Mouse (Mus musculus) liver, embryonic 14.5 days (tissue): ENCODE data around the gene Ankrd33b. TPM values are rescaled to one million over a fixed set of nuclear protein-coding genes. Genes with fewer than 3 reads are reported as not detected.

Source experiments
- ATAC-seq: fragments of 200-750 bp; cut with Nextera tagmentation; 2 replicates; pipeline ENCODE4 v1.8.0; 2017; ENCODE audit warnings: moderate number of reproducible peaks, mild to moderate bottlenecking, moderate library complexity; ENCODE audit not compliant: insufficient read depth
- DNase-seq, 3 experiments: peaks; one replicate each; pipeline ENCODE4 v3.0.0-alpha.2; 2012 to 2013; ENCODE audit warnings: low read depth in 3 of 3, low spot score in 3 of 3
- H3K27ac ChIP-seq: fragments of 300-500 bp; sonication (generic); 2 replicates; pipeline ENCODE4 v1.5.1; 2014; ENCODE audit warnings: moderate library complexity, mild to moderate bottlenecking, control low read depth, inconsistent platforms
- H3K27me3 ChIP-seq: fragments of 300-500 bp; sonication (generic); 2 replicates; pipeline ENCODE4 v1.6.1; 2014; ENCODE audit warnings: mild to moderate bottlenecking, low read length, moderate library complexity; ENCODE audit not compliant: control insufficient read depth, insufficient read depth
- H3K36me3 ChIP-seq: fragments of 300-500 bp; sonication (generic); replicated peaks from 2 replicates; pipeline ENCODE4 v1.6.1; 2014; ENCODE audit warnings: low read depth; ENCODE audit not compliant: control insufficient read depth, insufficient read depth
- H3K4me1 ChIP-seq, 2 experiments: fragments of 200-500 bp in 1 of 2; fragments of 300-500 bp in 1 of 2; sonication (generic) in 1 of 2; replicated peaks; 2 replicates each; pipeline ENCODE4 v1.6.1; 2012 to 2014; ENCODE audit warnings: antibody characterized with exemption in 1 of 2, inconsistent platforms in 1 of 2, low read length in 1 of 2; ENCODE audit not compliant: control insufficient read depth in 2 of 2, insufficient read depth in 2 of 2
- H3K4me2 ChIP-seq: fragments of 300-500 bp; sonication (generic); 2 replicates; pipeline ENCODE4 v1.6.1; 2014; ENCODE audit warnings: low read depth, mild to moderate bottlenecking, control low read depth, moderate library complexity
- H3K4me3 ChIP-seq, 2 experiments: fragments of 200-500 bp in 1 of 2; fragments of 300-500 bp in 1 of 2; sonication (generic) in 1 of 2; 2 replicates each; pipeline ENCODE4 v1.5.1; 2012 to 2014; ENCODE audit warnings: low read depth in 2 of 2, low read length in 2 of 2, mild to moderate bottlenecking in 2 of 2, control low read depth in 1 of 2, inconsistent platforms in 1 of 2, moderate library complexity in 1 of 2; ENCODE audit not compliant: insufficient read depth in 1 of 2
- H3K9ac ChIP-seq: fragments of 300-500 bp; sonication (generic); replicated peaks from 2 replicates; pipeline ENCODE4 v1.6.1; 2014; ENCODE audit warnings: mild to moderate bottlenecking, control low read depth, moderate library complexity
- H3K9me3 ChIP-seq: fragments of 300-500 bp; sonication (generic); 2 replicates; pipeline ENCODE4 v1.6.1; 2016; ENCODE audit warnings: low read length, mixed read lengths; ENCODE audit not compliant: control insufficient read depth
- CTCF ChIP-seq: IDR thresholded peaks from 2 replicates; pipeline ENCODE4 v1.5.1; 2016; ENCODE audit warnings: antibody characterized with exemption, low read depth, control low read depth
- EP300 ChIP-seq: IDR thresholded peaks from 2 replicates; pipeline ENCODE4 v1.6.1; 2016; ENCODE audit warnings: antibody characterized with exemption, low read depth
- WGBS: fragments of 180-500 bp; shearing (Covaris S2); extraction: QIAGEN DNeasy Blood & Tissue Kit; methylation state at CpG from one replicate; pipeline ENCODE4 v1.1.7; 2014; ENCODE audit not compliant: insufficient replicate concordance; 5-methylcytosine and 5-hydroxymethylcytosine counted together
- polyA plus RNA-seq, 2 experiments: library from polyadenylated mRNA; depleted of rRNA in 1 of 2; stranded (reverse) in 1 of 2; unstranded in 1 of 2; fragments of >200 nt; fragmentation: Nextera tagmentation in 1 of 2; extraction: Ambion mirVana in 1 of 2; gene quantifications; 2 replicates each; pipeline versions ENCODE4 v1.2.1 to v1.2.3; 2012 to 2014

Ankrd33b gene
- polyA plus RNA-seq, 2 experiments = 0.19 to 0.27 TPM

DNA sequence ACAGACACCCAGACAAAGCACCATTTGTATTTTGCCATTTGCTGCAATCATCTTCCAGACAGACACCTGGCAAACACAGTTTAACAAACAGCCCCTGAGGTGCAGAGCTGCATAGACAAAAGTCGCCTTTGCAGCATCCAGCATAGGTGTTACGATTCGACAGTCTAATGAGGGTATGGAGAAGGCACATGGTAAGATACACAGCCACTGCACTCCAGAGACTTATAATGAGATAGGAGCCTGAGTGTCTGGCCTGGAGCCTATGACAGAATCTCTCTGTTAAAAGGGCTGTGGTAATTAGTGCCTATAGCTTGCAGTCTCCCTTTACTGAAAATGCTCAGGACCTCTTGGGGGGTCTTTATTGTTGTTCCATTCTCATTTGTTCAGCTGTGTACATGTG, 116.8 kb downstream of the Ankrd33b start:
- Histone ChIP-seq H3K27ac (no peak overlapping the region), H3K9me3 (no peaks in the 10 kb centered on the region)
- WGBS = 77% methylated on average over 3 of the region's 3 CpGs

DNA sequence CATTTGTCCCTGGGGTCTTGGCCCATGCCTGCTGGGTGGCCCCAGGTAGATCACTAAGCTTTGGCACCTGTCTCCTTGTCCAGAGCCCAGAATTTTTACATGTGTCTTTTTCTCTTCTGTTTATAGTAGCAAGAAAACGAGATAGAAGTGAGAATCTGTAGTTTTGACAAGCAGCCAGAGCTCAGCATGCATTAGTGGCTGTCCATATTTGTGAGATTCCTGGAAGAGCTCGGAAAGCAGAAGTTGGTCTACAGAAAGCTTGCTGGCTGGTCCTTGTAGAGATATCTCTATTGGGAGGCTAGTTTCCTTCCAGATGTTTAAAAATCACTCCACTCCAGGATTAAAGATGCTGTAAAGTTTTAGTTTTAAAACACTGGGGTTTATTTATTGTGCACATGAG, 117.5 kb downstream of the Ankrd33b start:
- no peak for DNase-seq
- H3K27me3 ChIP-seq = no peaks in the 10 kb centered on the region
- peaks cover 11 to 32% of the 10 kb centered on the region in 2 experiments for H3K4me1 ChIP-seq
- H3K36me3 ChIP-seq = no peaks in the 10 kb centered on the region
- WGBS = 26% methylated on average over 2 of the region's 2 CpGs
- H3K9ac ChIP-seq = no peak overlapping the region
- TF ChIP-seq EP300 (no peak), CTCF (no peak)
- no peak for ATAC-seq
- H3K4me3 ChIP-seq = no peak overlapping the region
- H3K9me3 ChIP-seq = no peaks in the 10 kb centered on the region
- H3K4me2 ChIP-seq = no peak overlapping the region
- no peak overlapping the region for H3K27ac ChIP-seq

More for the DNA sequence above, 116.8 kb downstream of the Ankrd33b start:
- H3K9ac ChIP-seq = no peak overlapping the region
- TF ChIP-seq CTCF = no peak
- no peak for TF ChIP-seq EP300
- DNase-seq (no peak), ATAC-seq (no peak)
- H3K4me3 ChIP-seq = no peak overlapping the region
- H3K27me3 ChIP-seq = no peaks in the 10 kb centered on the region
- H3K4me2 ChIP-seq = no peak overlapping the region
- peaks cover 11 to 32% of the 10 kb centered on the region in 2 experiments for H3K4me1 ChIP-seq
- H3K36me3 ChIP-seq = no peaks in the 10 kb centered on the region

DNA sequence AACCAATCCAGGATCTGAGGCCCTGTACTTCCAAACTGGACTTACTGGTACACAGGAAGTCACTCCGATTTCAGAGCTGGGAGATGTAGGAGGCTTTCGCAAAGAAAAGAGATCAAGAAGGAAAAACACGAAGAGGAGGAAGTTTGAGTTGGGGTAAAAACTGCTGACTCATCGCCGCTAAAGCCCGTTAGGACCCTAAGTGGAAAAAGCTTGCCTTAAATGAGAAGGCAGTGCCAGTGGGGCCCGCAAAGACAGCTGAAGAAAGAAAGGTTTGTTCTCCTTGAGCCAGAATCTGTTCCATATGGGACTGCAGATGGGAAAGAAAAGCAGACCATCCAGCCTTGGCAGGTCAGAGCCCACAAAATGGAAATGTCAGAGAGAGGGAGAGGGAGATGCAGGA, 118.6 kb downstream of the Ankrd33b start:
- TF ChIP-seq CTCF (no peak), EP300 (no peak)
- Histone ChIP-seq H3K27ac (no peak overlapping the region), H3K4me2 (no peak overlapping the region), H3K36me3 (no peaks in the 10 kb centered on the region), H3K9ac (no peak overlapping the region), H3K9me3 (no peaks in the 10 kb centered on the region), H3K4me1 (peaks cover 11 to 32% of the 10 kb centered on the region in 2 experiments), H3K27me3 (no peaks in the 10 kb centered on the region), H3K4me3 (no peak overlapping the region)
- ATAC-seq (no peak), DNase-seq (no peak)
- WGBS = 24% methylated on average over 7 of the region's 7 CpGs

DNA sequence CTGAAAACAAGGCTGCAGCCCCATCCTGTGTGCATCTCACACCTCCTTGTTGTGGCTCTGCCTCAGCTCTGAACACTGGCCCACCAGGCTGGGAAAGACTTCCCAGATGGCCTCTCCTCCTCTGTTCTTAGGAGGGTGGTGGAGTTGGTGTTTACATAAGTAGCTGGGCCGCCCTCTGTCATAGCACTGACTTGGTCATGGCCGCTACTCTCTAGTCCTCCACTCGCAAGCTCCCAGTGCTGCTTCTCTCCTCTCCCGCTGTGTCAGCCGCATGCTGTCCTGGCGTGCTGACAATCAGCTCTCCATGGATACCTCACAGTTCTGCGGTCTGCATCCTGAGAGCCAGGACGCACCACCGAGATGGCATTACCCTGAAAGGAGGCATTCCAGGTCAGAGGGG, 120.5 kb downstream of the Ankrd33b start:
- WGBS = 78% methylated on average over 9 of the region's 9 CpGs
- no peak overlapping the region for H3K4me3 ChIP-seq

DNA sequence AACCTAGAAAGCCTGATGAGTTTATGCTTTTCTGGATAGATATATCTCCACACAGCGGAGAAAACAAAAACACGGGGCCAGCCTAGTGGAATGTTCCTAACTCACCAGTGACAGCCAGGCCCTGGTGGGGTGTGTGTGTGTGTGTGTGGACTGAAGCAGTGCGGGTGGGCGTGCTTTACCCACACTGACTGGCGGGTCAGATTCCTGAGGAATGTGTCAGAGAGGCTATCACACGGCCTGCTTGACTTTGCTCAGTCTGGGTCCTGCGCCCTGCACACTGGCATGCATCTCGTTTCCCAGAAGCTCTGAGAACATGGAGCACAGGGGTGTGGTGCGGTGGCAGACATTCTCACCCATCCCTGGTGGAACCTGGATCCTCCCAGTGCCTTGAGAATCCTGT, 121.6 kb downstream of the Ankrd33b start:
- no peak overlapping the region for H3K9ac ChIP-seq
- no peak overlapping the region for H3K4me3 ChIP-seq
- WGBS = 79% methylated on average over 9 of the region's 9 CpGs
- H3K27ac ChIP-seq = no peak overlapping the region
- ATAC-seq (no peak), DNase-seq (no peak)
- no peak overlapping the region for H3K4me2 ChIP-seq
- H3K4me1 ChIP-seq = peaks cover 0 to 12% of the 10 kb centered on the region in 2 experiments; a peak in 2 of 4 replicates
- H3K9me3 ChIP-seq = no peaks in the 10 kb centered on the region
- TF ChIP-seq EP300 (no peak), CTCF (no peak)
- no peaks in the 10 kb centered on the region for H3K27me3 ChIP-seq
- H3K36me3 ChIP-seq = peaks cover 4% of the 10 kb centered on the region

More for the DNA sequence above, 120.5 kb downstream of the Ankrd33b start:
- TF ChIP-seq EP300 (no peak), CTCF (no peak)
- Histone ChIP-seq H3K36me3 (no peaks in the 10 kb centered on the region; the same call in 1 of the 2 replicates), H3K4me2 (no peak overlapping the region), H3K9me3 (no peaks in the 10 kb centered on the region), H3K27ac (no peak overlapping the region), H3K4me1 (peaks cover 3 to 19% of the 10 kb centered on the region in 2 experiments), H3K27me3 (no peaks in the 10 kb centered on the region), H3K9ac (no peak overlapping the region)
- ATAC-seq (no peak), DNase-seq (no peak)
